Mouse (Mus musculus) thymus, adult 2 months (tissue): ENCODE results near the gene Tenm4.

ENCODE experiments used
- CTCF ChIP-seq: fragments of 200-500 bp; IDR thresholded peaks from 2 replicates; pipeline ENCODE4 v1.5.1; 2012; ENCODE audit warnings: mild to moderate bottlenecking, control low read depth, low read length, moderate library complexity, borderline replicate concordance; ENCODE audit not compliant: control insufficient read depth, poor library complexity, insufficient read depth; ENCODE audit errors: extremely low read depth
- POLR2A ChIP-seq: fragments of 200-500 bp; IDR thresholded peaks from 2 replicates; pipeline ENCODE4 v1.6.1; 2012; ENCODE audit warnings: mild to moderate bottlenecking, low read length, control low read depth, moderate library complexity; ENCODE audit not compliant: control insufficient read depth, poor library complexity, insufficient read depth; ENCODE audit errors: extremely low read depth

DNA sequence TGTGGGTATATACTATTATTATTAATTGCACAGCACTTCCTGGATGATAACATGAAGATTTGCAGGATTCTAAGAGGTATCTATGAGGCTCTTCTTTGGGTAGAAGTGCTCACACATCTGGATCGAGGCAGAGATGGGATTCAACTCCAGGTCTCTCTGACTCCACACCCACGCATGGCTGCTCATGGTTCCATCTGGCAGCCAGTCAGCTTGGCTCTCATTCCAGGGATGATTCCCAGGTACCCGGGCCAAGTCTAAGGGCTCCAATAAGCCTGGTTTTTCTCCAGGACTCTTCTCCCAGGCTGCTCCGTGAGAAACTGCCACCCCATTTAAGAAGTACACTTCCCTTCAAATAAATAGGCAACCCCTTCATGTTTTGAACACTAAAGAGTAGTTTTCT lies 394.8 kb downstream of the Tenm4 start:
- TF ChIP-seq CTCF (no peak), POLR2A (no peak)
